Mouse (Mus musculus) ES-E14 (cell line): ENCODE results near the gene 0610037L13Rik. TPM values are rescaled to one million over a fixed set of nuclear protein-coding genes. Genes with fewer than 3 reads are reported as not detected.

Experiments used
- DNase-seq: peaks from one replicate; pipeline ENCODE4 v3.0.0-alpha.2; 2013; ENCODE audit warnings: low read depth, low spot score
- H3K27ac ChIP-seq: 2 replicates; pipeline ENCODE4 v1.5.1; 2012; ENCODE audit warnings: low read depth, mild to moderate bottlenecking, low read length, moderate library complexity, mixed read lengths; ENCODE audit not compliant: poor library complexity, insufficient read depth, severe bottlenecking
- H3K36me3 ChIP-seq: 2 replicates; pipeline ENCODE4 v1.6.1; 2012; ENCODE audit warnings: mild to moderate bottlenecking, low read length, moderate library complexity, mixed read lengths; ENCODE audit not compliant: control insufficient read depth, poor library complexity, insufficient read depth, severe bottlenecking
- H3K4me1 ChIP-seq, 2 experiments: fragments of 150-350 bp in 1 of 2; sonication (generic) in 1 of 2; 2 replicates each; pipeline ENCODE4 v1.6.1; 2012; ENCODE audit warnings: low read length in 2 of 2, mild to moderate bottlenecking in 1 of 2, mixed read lengths in 1 of 2; ENCODE audit not compliant: control insufficient read depth in 2 of 2, insufficient read depth in 2 of 2, poor library complexity in 1 of 2
- H3K4me3 ChIP-seq, 2 experiments: fragments of 150-350 bp in 1 of 2; sonication (generic) in 1 of 2; 2 replicates each; pipeline ENCODE4 v1.5.1; 2012; ENCODE audit warnings: low read length in 2 of 2, low read depth in 1 of 2, mild to moderate bottlenecking in 1 of 2, mixed read lengths in 1 of 2; ENCODE audit not compliant: insufficient read depth in 1 of 2, poor library complexity in 1 of 2, severe bottlenecking in 1 of 2
- H3K9ac ChIP-seq: 2 replicates; pipeline ENCODE4 v1.6.1; 2012; ENCODE audit warnings: low read depth, mild to moderate bottlenecking, low read length, mixed read lengths; ENCODE audit not compliant: poor library complexity, insufficient read depth, severe bottlenecking
- H3K9me3 ChIP-seq: fragments of 150-350 bp; sonication (generic); 2 replicates; pipeline ENCODE4 v1.6.1; 2012; ENCODE audit warnings: low read depth, mild to moderate bottlenecking, low read length; ENCODE audit not compliant: control insufficient read depth, insufficient read depth
- CHD2 ChIP-seq: IDR thresholded peaks from 2 replicates; pipeline ENCODE4 v1.6.1; 2014; ENCODE audit warnings: mild to moderate bottlenecking, low read depth, low read length, inconsistent platforms
- HCFC1 ChIP-seq: IDR thresholded peaks from 2 replicates; pipeline ENCODE4 v1.6.1; 2012; ENCODE audit warnings: low read length, inconsistent platforms, borderline replicate concordance; ENCODE audit not compliant: insufficient read depth
- MAFK ChIP-seq: IDR thresholded peaks from 2 replicates; pipeline ENCODE4 v1.6.1; 2014; ENCODE audit warnings: mild to moderate bottlenecking, low read depth, low read length, inconsistent platforms; ENCODE audit not compliant: insufficient read depth
- ZC3H11A ChIP-seq: IDR thresholded peaks from 2 replicates; pipeline ENCODE4 v1.6.1; 2012; ENCODE audit warnings: low read depth, mild to moderate bottlenecking, inconsistent platforms, low read length, borderline replicate concordance
- ZNF384 ChIP-seq: IDR thresholded peaks from 2 replicates; pipeline ENCODE4 v1.6.1; 2012; ENCODE audit warnings: low read depth, low read length, inconsistent platforms
- in situ Hi-C, 2 experiments: fragments of 600-800 bp; cut with MboI; formaldehyde crosslinking; loops; one replicate each; pipeline ENCODE4 v1.15.1; 2025; ENCODE audit warnings: low sequenced_read_pairs in 2 of 2, inconsistent platforms in 1 of 2; ENCODE audit not compliant: unreplicated experiment in 2 of 2
- total RNA-seq: library from RNA; depleted of rRNA; stranded (reverse); fragments of 300-350 nt; gene quantifications from 2 replicates; pipeline ENCODE4 v1.2.3, GENCODE M21; 2012; rRNA removed

Gene 0610037L13Rik
- total RNA-seq, 1 experiment, result 59.2 TPM

DNA sequence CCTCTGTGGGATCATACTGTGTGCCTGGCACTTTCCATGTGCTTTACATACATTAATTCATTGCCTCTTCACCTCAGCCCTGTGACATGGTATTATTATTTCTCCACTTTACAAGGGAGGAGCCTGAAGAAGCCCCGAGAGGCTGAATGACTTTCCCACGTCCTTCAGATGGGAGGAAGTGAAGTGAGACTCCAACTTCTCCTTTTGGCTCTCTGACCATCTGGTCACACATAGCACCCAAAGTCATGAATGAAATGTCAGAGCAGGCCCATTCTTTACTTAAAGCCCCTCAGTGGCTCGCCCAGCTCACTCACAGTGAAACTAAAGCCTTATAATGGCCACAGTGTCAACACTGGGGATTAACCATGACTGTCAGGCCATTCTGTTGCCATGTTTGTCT lies 45.6 kb downstream of the 0610037L13Rik start:
- no peak overlapping the region for H3K27ac ChIP-seq
- no peak for DNase-seq
- TF ChIP-seq MAFK, result no peak
- no peak for TF ChIP-seq CHD2
- TF ChIP-seq ZC3H11A, result no peak
- no peak for TF ChIP-seq HCFC1
- H3K36me3 ChIP-seq, result no peaks in the 10 kb centered on the region
- in situ Hi-C loops, result no loop called here
- no peak overlapping the region for H3K4me3 ChIP-seq
- no peaks in the 10 kb centered on the region for H3K4me1 ChIP-seq
- H3K9me3 ChIP-seq, result no peaks in the 10 kb centered on the region
- no peak overlapping the region for H3K9ac ChIP-seq

DNA sequence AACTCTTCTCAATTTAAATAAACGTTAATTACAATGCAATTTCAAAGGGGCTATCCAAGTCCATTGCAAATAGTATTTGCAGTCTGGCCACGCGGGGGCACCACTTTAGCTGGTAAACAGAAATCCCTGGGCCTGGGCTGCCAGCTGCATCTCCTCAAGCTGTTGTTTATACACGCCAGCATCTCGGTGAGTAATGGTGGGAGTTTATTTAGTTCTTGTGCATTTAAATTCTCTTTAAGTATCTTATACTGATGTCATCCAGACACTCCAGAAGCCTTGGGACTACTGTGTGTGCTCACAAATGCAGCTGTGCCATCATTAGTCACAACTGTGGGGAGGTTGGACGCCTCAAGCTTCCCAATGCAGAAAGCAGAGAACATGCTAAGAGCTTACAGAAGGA lies 47.7 kb downstream of the 0610037L13Rik start:
- no peaks in the 10 kb centered on the region for H3K36me3 ChIP-seq
- DNase-seq, result no peak

DNA sequence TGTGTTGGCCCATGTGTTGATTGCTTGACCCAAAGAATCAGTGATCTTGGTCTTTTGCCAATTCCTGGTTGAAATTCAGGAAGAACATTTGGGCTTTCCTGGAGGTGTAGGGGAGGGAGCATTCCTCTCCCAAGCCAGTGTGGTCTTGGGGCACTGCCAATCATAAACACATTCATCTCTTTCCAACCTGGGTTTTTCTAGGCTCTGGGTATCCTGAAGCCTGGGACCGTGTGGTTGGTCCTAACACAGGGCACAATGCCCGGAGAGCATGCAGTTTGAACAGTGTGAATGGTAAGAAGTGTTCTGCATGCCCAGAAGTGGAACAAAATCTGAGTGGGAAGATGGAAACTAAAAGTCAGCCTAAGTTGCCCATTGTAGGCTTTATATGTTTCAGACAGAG lies 48.5 kb downstream of the 0610037L13Rik start:
- Histone ChIP-seq H3K4me3 (no peak overlapping the region), H3K9me3 (no peaks in the 10 kb centered on the region), H3K27ac (no peak overlapping the region), H3K36me3 (no peaks in the 10 kb centered on the region), H3K9ac (no peak overlapping the region), H3K4me1 (no peaks in the 10 kb centered on the region)
- in situ Hi-C loops, result no loop called here
- no peak for DNase-seq
- TF ChIP-seq MAFK, result no peak
- no peak for TF ChIP-seq ZNF384
- TF ChIP-seq ZC3H11A, result no peak
- no peak for TF ChIP-seq HCFC1
- TF ChIP-seq CHD2, result no peak

More for the DNA sequence above, 47.7 kb downstream of the 0610037L13Rik start:
- no peaks in the 10 kb centered on the region for H3K4me1 ChIP-seq
- TF ChIP-seq ZC3H11A (no peak), HCFC1 (no peak), CHD2 (no peak), ZNF384 (no peak), MAFK (no peak)
- H3K9ac ChIP-seq, result no peak overlapping the region
- H3K4me3 ChIP-seq, result no peak overlapping the region
- H3K27ac ChIP-seq, result no peak overlapping the region
- in situ Hi-C loops, result no loop called here
- H3K9me3 ChIP-seq, result no peaks in the 10 kb centered on the region

DNA sequence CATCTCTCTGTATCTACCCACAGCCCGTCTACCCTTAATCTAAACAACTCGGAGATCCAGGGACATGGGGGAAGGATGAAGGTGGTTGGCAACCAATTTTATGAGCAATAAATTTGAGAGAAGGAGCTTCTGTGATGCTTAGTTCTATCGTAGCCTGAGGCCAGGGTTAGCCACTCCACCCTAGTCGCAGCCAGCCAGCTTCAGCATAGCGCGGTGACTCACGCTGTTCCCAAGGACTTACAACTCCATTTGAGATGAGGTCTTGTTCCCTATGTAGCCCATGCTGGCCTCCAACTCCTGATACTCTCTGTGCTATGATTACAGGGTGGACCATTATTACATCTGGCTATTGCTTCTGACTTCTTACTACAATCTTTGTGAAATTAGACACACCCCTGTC lies 53.1 kb downstream of the 0610037L13Rik start:
- Histone ChIP-seq H3K9ac (no peak overlapping the region), H3K4me3 (no peak overlapping the region), H3K27ac (no peak overlapping the region), H3K4me1 (no peaks in the 10 kb centered on the region), H3K9me3 (no peaks in the 10 kb centered on the region), H3K36me3 (no peaks in the 10 kb centered on the region)
- no peak for DNase-seq
- TF ChIP-seq MAFK (no peak), HCFC1 (no peak), ZC3H11A (no peak), ZNF384 (no peak), CHD2 (no peak)
- in situ Hi-C loops, result no loop called here

DNA sequence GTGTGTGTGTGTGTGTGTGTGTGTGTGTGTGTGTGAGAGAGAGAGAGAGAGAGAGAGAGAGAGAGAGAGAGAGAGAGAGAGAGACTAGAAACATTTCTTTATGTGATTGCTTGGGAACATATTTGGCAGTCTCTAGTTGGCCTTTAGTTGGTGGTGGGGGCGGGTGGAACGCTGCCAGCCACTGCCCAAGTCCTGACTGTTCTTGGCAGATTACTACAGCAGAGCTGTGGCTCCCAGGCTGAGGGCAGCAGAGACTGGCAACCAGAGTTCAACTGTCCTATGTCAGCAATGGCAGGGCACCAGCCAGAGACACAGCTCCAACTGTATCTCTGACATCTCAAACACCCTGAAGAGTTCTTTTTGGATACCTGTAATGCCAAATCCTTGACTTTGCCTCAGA lies 54.5 kb downstream of the 0610037L13Rik start:
- no peak for TF ChIP-seq MAFK
- TF ChIP-seq HCFC1, result no peak
- no peak for TF ChIP-seq CHD2
- TF ChIP-seq ZNF384, result no peak
- no peak for TF ChIP-seq ZC3H11A
- H3K36me3 ChIP-seq, result no peaks in the 10 kb centered on the region
- H3K4me1 ChIP-seq, result no peaks in the 10 kb centered on the region
- in situ Hi-C loops, result no loop called here
- no peak overlapping the region for H3K9ac ChIP-seq
- H3K9me3 ChIP-seq, result no peaks in the 10 kb centered on the region
- no peak overlapping the region for H3K4me3 ChIP-seq
- H3K27ac ChIP-seq, result no peak overlapping the region
- no peak for DNase-seq

Other genes with a start within 250 kb of the 0610037L13Rik start
- gene Dmrtb1, start 205.6 kb upstream of the 0610037L13Rik start, total RNA-seq, result 1.7 and 2.2 TPM in 2 replicates
- 8.3 and 13.5 TPM in 2 replicates for gene Lrp8, start 87.6 kb upstream of the 0610037L13Rik start, total RNA-seq
- gene Magoh, start 10.1 kb upstream of the 0610037L13Rik start, total RNA-seq, result 115 and 192 TPM in 2 replicates
- gene Cpt2, start 33.8 kb downstream of the 0610037L13Rik start, total RNA-seq, result 7.9 and 11.0 TPM in 2 replicates
- gene Slc1a7, start 78.5 kb downstream of the 0610037L13Rik start, total RNA-seq, result 0.18 and 0.37 TPM in 2 replicates
- 0.74 and 1.0 TPM in 2 replicates for gene Podn, start 206.6 kb downstream of the 0610037L13Rik start, total RNA-seq